Mouse (Mus musculus) A20 (cell line): ENCODE measurements around the gene Dmd.
"Not testable (repeated sequence)": the region's sequence is repeated elsewhere in the genome, so short reads cannot be mapped to it uniquely, and the experiment has no call there.

Experiments
- DNase-seq: peaks from one replicate; pipeline ENCODE4 v3.0.0-alpha.2; 2011; ENCODE audit warnings: low read depth, low spot score

The Dmd gene

DNA sequence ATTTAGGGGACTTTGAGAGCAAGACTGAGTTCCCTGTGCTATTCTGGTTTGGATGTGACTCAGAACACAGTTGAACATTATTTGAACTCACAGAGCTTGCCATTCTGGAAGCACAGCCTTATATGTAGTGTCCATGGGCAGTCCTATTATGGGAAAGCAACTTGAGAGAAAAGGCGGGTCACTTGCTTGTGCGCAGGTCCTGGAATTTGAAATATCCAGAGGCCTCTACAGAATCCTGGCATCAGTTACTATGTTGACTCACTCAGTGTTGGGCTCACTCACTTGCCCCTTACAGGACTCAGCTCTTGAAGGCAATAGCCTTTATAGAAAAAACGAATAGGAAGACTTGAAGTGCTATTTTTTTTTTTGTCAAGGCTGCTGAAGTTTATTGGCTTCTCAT is at the start of gene Dmd:
TSS of gene Dmd (plus strand) at position 241 of the 400 bp plus-strand sequence.
- DNase-seq, result no peak

DNA sequence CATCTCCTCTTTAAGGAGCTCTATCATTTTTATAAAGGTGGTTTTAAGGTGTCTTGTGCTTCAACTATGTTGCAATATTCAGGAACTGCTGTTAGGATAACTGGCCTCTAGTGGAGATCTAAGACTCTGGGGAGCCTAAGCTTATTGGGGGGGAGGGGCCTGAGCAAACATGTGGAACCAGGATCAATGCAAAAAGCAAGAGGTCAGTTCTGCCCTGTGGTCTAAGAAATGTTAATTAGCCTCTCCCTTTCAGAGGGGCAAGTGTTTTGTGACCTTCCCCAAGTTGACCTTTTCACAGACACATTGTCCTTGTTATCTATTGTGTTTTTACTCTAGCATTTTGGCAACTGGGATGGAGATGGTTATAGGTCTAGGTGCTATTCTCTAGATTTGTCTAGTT is 47.2 kb upstream of the Dmd start:
- DNase-seq, result no peak

DNA sequence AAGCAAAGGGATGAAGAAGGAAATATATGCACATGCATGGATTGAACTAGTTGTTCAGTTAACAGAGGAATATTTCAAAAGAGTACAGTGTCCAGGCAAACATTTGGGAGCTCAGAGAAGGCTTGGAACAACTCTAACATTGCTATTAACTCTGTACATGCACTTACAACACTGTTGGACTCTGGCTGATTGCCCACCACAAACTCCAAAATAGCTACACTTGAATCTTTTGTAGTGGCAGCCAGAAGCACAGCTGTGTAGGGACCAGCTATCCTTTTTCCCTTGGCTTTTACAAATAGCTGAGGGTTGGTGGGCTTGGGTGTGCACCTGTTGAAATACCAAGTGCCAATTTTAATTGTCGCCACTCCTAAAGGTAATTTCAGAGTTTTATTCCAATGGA is 39.0 kb downstream of the Dmd start:
- no peak for DNase-seq

DNA sequence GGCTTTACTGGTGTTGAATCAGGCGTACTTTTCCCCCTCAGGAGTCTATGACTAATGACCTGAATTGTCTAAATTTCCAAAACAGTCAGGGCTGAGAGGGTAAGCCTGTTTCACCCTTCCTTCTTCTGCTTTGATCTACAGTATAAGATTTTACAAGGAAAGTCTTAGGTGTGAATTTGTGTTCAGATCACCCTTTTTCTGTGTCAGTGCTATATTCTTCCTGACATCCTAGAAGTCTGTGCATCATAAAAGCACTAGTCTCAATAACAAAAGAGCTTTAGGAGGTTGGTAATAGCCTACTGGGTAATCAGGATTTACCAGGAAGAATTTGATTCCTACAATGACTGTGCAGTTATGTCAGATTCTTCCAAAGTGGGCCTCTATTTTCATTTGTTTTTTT is 101.5 kb downstream of the Dmd start:
- DNase-seq, result no peak

- no peak for DNase-seq
These were observed 167.7 kb downstream of the Dmd start for GRCm38 (mm10) chrX:83116171-83116876.

GRCm38 (mm10) chrX:83117198-83117597 is 168.5 kb downstream of the Dmd start:
- DNase-seq, result no peak

- no peak for DNase-seq
These were observed 271.9 kb downstream of the Dmd start for GRCm38 (mm10) chrX:83220563-83220962.

- DNase-seq, result no peak
These were observed 272.4 kb downstream of the Dmd start for GRCm38 (mm10) chrX:83221050-83221449.

DNA sequence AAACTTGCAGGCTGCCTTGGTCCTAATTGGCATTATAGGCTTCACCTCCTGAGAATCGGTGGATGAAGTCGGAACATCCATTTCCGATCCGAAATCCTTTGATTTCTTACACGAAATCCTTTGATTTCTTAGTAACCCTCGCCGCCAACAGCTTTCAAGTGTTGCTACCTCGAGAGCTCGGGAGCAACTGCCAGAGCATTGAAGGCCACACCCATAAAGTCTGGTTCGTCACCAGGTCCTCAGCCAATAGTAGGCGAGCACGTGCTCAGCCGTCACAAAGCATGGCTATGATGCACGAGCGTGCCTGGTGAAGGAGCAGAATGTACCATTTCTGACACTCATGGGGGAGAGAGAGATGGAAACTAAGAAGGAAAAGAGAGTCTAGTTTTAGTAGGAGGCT is 538.9 kb downstream of the Dmd start, which contains the start of gene Tsga8:
TSS of gene Tsga8 (minus strand) at position 327 of the 400 bp plus-strand sequence.
- DNase-seq, result no peak

GRCm38 (mm10) chrX:83674998-83675397 is 726.3 kb downstream of the Dmd start:
- no peak for DNase-seq

GRCm38 (mm10) chrX:83686547-83686946 is 737.9 kb downstream of the Dmd start:
- DNase-seq, result no peak

GRCm38 (mm10) chrX:83740533-83740932 is 791.9 kb downstream of the Dmd start:
- peak; percentile 53 for DNase-seq

GRCm38 (mm10) chrX:83746301-83747008 is 797.8 kb downstream of the Dmd start:
- DNase-seq, result no peak

DNA sequence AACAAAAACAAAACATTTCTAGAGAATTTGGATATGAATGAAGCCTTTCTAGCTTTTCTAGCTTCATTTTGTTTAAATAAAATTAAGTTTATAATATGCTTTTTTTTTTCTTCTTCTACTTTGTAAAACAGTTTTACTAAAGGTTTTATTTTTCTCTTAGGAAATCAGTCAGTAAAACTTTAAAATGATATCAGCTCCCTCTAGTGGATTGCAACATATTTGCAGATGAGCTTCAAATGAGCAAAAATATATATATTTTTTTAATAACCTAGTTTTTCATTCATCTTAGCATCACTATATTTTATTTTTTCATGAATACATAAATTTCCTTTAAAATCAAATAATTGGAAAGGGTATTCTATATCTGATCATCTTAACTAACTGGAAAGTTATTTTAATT is 838.7 kb downstream of the Dmd start:
- peak; percentile 7 for DNase-seq

DNA sequence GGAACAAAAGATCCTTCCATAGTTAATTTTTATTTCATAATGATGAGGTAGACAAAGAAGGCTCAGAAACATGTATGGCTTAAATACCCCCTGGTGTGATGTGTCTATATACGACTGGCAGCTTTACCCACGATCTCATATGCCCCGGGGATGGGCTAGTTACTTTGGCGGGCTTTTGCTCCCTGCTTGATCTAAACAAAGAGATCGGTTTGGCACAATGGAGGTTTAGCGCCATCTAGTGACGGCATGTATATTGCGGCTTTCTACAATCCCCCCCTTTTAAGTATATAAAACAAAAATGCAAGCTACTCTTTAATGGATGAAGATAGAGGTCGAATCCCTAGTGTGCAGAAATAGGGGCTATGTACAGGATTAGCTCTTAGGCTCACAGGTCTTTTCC is 918.8 kb downstream of the Dmd start:
- peak; percentile 58 for DNase-seq

- DNase-seq, result peak; percentile 67
These were observed 926.7 kb downstream of the Dmd start for GRCm38 (mm10) chrX:83875389-83875788.

DNA sequence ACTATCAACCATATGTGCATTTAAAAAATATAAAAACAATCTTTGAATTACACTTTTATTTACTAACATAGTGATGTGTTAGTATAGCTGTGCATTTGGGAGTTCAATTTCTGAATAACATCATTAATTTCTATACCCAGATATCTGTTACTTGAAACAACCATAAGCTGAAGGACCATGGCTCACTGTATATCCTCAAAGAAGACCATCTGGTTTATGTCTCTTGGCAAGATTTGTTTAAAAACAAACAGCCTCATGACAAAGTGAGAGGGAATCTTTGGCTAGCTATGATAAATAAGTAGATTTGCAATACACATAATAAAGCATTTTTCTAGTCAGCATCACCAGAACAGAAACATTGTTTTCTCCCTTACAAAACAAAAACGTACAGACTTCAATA is 1027.2 kb downstream of the Dmd start:
- DNase-seq, result no peak

DNA sequence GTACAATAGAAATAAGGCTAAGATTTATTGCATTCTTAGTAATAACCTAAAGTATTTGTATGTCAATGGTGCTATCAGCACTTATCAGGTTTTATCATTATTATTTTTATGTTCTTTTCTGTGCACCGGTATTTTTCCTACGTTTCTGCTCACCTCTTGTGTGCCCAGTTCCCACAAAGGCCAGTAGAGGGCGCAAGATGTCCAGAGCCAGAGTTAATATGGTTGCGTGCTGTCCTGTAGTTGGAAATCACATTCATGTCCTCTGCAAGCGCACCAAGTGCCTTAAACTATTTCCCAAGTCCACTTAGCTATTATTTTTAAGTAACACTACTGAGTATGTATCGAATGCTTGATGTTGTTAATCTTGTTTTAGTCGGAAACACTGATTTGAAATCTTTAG is 1052.6 kb downstream of the Dmd start:
- DNase-seq, result peak; percentile 60

GRCm38 (mm10) chrX:84062431-84062830 is 1113.8 kb downstream of the Dmd start:
- not testable (repeated sequence) for DNase-seq

DNA sequence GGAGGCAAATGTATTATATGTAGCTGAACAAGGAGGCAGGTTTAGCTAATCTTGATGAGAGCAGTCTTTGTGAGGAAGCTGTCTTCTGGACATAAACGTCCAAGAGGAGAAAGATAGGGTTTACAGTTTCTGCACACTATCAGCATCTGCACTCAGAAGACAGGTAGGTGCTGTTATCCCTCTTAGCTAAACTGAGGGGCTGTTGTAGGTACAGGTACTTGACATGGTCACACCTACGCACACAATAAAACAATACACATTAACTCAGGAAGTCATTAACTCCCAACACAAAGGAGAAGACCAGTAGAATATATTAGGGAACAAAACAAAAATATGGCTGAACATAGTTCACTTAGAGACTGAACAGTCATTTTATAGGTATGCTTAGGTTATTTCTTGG is 1217.2 kb downstream of the Dmd start:
- no peak for DNase-seq

DNA sequence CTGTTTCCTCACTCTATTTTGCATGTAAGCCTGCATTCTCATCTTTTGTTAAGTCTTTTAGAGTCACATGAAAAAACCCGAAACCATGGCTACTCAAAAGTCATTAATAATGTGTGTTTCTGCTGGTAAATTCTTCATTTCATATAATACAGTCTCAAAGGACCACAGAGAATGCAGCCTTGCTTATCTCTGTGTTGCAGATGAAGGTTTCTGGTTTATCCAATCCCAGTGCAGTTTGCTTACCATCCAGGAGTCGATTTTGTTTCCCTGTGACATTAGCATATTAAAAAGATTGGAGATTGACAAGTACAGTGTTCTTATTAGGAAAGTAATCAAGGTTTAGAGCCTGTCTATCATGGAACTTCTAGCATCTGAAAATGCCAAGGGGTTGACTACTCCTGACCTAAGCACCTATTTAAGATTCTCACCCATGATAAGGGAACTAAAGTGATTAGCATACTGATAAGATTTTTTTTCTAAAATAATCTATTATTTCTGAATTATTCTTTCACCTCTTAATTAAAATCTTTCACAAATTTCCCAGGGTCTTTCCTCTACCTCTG is 1292.7 kb downstream of the Dmd start:
- DNase-seq, result no peak

- DNase-seq, result no peak
These were observed 1381.9 kb downstream of the Dmd start for GRCm38 (mm10) chrX:84330593-84330992.

DNA sequence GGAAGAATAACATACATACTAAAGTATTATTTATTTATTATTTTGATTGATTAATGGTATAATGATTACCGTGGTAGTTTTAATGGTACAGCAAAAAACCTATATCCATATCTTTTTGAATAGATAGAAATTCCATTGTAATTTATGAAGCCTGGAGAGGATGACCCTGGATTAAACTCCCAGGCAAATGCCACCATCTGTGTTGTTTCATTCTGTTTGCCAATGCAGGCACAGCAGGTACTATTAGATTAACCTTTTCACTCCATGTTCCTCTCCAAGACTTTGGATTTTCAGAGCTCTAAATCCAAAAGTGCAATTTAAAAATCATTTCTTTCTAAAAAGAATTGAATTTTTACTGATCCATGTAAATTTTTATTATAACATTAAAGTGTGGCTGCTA is 1383.5 kb downstream of the Dmd start:
- no peak for DNase-seq
